Mouse (Mus musculus): ENCODE results near the gene Tgfbr2. TPM values are rescaled to one million over a fixed set of nuclear protein-coding genes. Genes with fewer than 3 reads are reported as not detected.
A peak's percentile ranks its signal among the peaks of the same experiment; 100 is the strongest.

Tgfbr2 gene
- polyA plus RNA-seq, 1 experiment from 2014 or later = 8.9 TPM

DNA sequence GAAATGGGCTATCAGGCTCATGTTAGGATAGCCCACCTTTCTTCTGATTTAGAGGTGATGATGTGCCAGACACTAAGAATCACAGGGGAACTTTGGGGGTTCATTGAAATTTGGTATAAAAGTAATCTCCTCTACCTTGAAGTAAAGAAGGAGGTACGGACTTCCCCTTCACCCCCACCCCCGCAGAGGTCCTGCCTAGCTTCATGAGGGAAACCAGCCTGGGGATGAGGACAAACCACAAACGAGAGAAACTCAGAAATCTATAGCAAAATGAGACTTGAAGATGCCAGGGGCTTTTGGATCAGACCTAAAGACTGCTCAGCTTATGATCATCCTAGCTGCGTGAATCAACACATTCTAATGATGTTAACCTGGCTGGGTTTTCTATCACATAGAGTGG lies 14.7 kb upstream of the Tgfbr2 start:
- Histone ChIP-seq H3K4me2 (no peak overlapping the region), H3K9me3 (no peaks in the 10 kb centered on the region), H3K27ac (no peak overlapping the region), H3K9ac (no peak overlapping the region), H3K36me3 (no peaks in the 10 kb centered on the region), H3K27me3 (no peaks in the 10 kb centered on the region), H3K4me1 (replicated peaks) (no peaks in the 10 kb centered on the region), H3K4me3 (no peak overlapping the region)
- 92% methylated on average over 4 of the region's 4 CpGs for WGBS
- no peak for ATAC-seq (ENCODE audit: low FRiP score)

DNA sequence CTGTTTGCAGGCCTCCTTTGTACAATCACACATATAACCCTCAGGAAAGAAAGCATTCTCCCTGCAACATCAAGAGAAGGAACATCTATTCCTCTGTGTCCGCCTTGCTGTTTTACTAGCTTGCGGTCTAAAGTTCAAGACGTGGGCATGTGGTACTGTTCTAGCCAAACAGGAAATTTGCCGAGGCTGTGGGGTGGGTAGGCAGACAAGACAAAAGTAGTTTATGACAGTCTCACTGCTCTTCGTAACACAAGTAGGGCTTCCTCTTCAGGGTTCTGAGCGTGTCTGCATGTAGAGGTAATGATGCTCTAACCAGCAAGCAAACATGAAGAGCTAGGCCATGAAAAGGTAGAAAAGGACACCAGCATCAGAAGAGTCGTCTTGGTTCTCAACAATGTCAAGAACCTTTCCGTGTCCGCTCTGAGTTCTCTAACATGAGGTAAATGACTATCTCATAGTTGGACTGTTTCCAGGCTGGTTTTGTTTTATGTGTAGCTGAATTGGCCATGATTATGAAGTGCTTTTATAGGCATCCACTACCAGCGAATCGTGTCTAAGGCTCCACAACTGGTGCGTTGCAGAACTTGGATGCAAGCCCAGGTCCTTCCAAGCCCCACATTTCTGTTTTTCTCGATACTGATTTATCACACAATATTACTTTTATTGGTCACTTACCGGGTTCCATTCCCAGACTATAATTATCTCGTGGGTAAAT lies 13.9 kb upstream of the Tgfbr2 start:
- no peaks in the 10 kb centered on the region for H3K9me3 ChIP-seq
- no peaks in the 10 kb centered on the region for H3K27me3 ChIP-seq
- H3K4me2 ChIP-seq = no peak overlapping the region
- H3K4me3 ChIP-seq = no peak overlapping the region
- no peak overlapping the region for H3K9ac ChIP-seq
- WGBS = 91% methylated on average over 15 of the region's 15 CpGs
- H3K27ac ChIP-seq = no peak overlapping the region
- no peaks in the 10 kb centered on the region for H3K36me3 ChIP-seq
- H3K4me1 ChIP-seq (replicated peaks) = no peaks in the 10 kb centered on the region
- no peak for ATAC-seq (ENCODE audit: low FRiP score)

DNA sequence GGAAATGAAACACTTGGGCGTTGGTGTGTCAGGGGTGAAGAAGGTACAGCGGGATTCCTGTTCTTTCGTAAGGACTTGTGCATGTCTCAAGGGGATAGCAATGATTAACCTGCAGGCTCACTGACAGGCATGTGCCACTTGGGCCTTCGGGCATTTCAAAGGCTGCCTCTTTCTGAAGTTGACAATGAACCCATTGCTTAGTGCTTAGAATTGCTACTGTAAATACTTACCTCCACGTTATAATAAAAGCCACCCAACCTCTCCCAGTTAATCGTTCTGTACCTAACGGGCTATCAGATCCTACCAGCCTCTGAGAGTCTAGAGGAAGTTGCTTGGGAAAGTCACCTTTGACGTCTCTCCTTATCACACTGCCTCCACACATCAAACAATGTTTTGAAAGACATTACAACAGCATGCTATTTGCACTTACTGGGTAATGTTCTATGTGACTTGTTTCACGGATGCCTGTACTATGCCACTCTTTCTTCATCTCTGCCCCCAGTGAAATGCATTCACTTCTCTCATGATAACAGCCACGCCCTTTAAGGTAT lies 12.1 kb upstream of the Tgfbr2 start:
- Histone ChIP-seq H3K9ac (no peak overlapping the region), H3K4me1 (replicated peaks) (no peaks in the 10 kb centered on the region), H3K27ac (no peak overlapping the region), H3K9me3 (no peaks in the 10 kb centered on the region), H3K27me3 (no peaks in the 10 kb centered on the region), H3K4me2 (no peak overlapping the region), H3K4me3 (no peak overlapping the region), H3K36me3 (no peaks in the 10 kb centered on the region)
- no peak for ATAC-seq (ENCODE audit: low FRiP score)
- WGBS = 85% methylated on average over 10 of the region's 10 CpGs

DNA sequence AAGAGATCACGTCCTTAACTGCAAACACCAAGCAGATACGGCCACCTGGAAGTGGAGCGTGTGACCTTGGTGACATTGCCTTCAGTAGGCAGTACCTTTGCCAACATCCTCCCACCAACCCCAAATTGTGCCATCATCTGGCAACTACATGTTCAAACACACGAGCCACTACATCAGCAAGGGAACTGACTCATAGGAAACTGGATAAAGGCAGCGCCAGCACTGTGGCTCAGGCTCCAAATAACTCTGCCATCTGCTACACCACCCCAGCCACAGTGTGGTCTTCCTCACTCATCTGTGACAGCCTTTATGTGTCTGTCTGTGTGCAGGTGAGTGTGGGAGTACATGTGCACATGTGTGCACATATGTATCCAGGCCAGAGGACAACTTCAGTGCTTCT lies 9.7 kb upstream of the Tgfbr2 start:
- Histone ChIP-seq H3K9me3 (no peaks in the 10 kb centered on the region), H3K4me1 (replicated peaks) (no peaks in the 10 kb centered on the region), H3K27ac (no peak overlapping the region), H3K4me2 (no peak overlapping the region), H3K27me3 (no peaks in the 10 kb centered on the region), H3K36me3 (no peaks in the 10 kb centered on the region), H3K4me3 (no peak overlapping the region), H3K9ac (no peak overlapping the region)
- ATAC-seq (ENCODE audit: low FRiP score) = no peak
- 92% methylated on average over 5 of the region's 5 CpGs for WGBS

DNA sequence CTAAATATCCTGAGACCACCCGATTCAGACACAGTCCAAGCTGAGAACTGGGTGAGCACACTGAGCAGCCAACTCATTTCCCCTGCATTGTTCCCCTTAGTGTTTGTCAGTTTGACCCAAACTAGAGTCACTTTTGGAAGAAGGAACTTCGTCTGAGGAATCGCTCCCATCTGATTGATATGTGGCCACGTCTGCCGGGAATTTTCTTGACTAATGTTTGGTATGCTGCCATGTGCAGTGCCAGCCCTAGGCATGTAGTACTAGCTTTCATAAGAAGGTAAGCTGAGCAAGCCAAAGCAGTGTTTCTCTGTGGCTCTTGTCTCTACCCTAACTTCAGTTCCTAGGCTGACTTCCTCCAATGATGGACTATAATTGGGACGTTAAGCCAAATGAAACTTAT lies 7.9 kb upstream of the Tgfbr2 start:
- WGBS = 91% methylated on average over 6 of the region's 6 CpGs
- Histone ChIP-seq H3K36me3 (no peaks in the 10 kb centered on the region), H3K4me2 (no peak overlapping the region), H3K27ac (no peak overlapping the region), H3K9me3 (no peaks in the 10 kb centered on the region), H3K27me3 (no peaks in the 10 kb centered on the region), H3K9ac (no peak overlapping the region), H3K4me1 (replicated peaks) (no peaks in the 10 kb centered on the region), H3K4me3 (no peak overlapping the region)
- no peak for ATAC-seq (ENCODE audit: low FRiP score)

DNA sequence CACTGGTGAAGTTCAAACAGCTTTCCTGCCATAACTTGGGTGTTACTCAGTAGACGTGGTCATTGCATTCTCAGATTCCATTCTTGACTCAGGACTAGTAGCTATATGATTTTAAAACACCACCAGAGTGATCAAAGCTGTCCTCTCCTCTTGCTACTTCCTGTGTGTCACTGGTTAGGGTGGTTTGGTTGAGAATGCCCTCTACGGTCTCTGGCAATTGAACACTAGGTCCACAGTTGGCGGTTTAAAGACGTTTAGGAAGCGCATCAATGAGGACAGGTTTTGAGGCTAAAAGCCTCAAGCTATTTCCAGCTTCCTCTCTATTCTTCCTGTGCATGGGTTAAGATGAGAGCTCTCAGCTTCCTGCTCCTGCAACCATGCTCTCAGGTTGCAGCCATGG lies 6.4 kb upstream of the Tgfbr2 start:
- H3K4me2 ChIP-seq = no peak overlapping the region
- WGBS = 95% methylated on average over 5 of the region's 5 CpGs
- H3K4me3 ChIP-seq = no peak overlapping the region
- no peaks in the 10 kb centered on the region for H3K4me1 ChIP-seq (replicated peaks)
- no peak overlapping the region for H3K9ac ChIP-seq
- no peaks in the 10 kb centered on the region for H3K36me3 ChIP-seq
- H3K27ac ChIP-seq = no peak overlapping the region
- H3K27me3 ChIP-seq = peaks cover 2% of the 10 kb centered on the region
- ATAC-seq (ENCODE audit: low FRiP score) = no peak
- no peaks in the 10 kb centered on the region for H3K9me3 ChIP-seq

DNA sequence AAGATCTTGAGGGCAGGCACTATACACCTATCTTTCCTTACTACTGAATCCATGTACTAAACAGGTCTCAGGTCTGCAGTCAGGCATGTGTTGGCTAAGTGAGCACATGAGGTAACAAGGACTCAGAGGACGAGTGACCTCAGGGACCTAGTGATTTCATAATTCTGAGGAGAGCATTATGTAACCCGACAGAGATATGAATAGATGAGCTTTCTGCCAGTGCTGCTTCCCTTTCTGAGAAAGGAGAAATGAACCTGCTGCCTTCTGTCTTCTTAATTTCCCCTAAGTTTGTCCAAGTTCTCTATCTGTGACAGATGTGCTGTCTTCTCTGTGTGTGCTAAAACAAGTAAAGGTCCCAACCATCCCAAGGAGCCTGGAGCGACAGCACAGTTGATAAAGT lies 3.0 kb upstream of the Tgfbr2 start:
- no peak overlapping the region for H3K4me2 ChIP-seq
- 90% methylated on average over 3 of the region's 3 CpGs for WGBS
- H3K27ac ChIP-seq = no peak overlapping the region
- no peak overlapping the region for H3K4me3 ChIP-seq
- H3K36me3 ChIP-seq = no peaks in the 10 kb centered on the region
- peaks cover 36% of the 10 kb centered on the region for H3K27me3 ChIP-seq
- no peak overlapping the region for H3K9ac ChIP-seq
- H3K9me3 ChIP-seq = no peaks in the 10 kb centered on the region
- no peak for ATAC-seq (ENCODE audit: low FRiP score)
- H3K4me1 ChIP-seq (replicated peaks) = peaks cover 14% of the 10 kb centered on the region

DNA sequence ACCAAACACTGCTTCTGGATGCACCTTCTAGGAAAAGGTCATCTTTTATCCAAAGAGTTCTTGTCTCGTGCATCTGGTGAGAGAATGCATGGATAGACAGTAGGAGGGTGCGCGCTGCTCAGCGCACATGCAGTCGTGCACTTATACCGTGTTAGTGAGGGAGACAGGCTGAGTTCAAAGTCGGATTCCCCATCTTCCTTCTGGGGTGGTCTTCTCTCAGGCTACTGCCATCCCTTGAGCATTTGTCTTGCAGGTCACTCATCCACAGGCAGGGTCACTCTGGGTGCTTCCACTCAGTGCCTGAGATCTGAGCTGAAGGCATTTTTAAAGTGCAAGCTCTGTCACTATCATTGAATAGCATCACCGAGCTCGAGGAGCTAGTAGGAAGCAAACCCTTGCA lies 1.9 kb upstream of the Tgfbr2 start:
- ATAC-seq (ENCODE audit: low FRiP score) = no peak
- Histone ChIP-seq H3K4me1 (replicated peaks) (peaks cover 14% of the 10 kb centered on the region), H3K9me3 (no peaks in the 10 kb centered on the region), H3K9ac (no peak overlapping the region), H3K27ac (no peak overlapping the region), H3K27me3 (peaks cover 36% of the 10 kb centered on the region), H3K36me3 (no peaks in the 10 kb centered on the region), H3K4me3 (no peak overlapping the region), H3K4me2 (no peak overlapping the region)
- WGBS = 83% methylated on average over 9 of the region's 9 CpGs

DNA sequence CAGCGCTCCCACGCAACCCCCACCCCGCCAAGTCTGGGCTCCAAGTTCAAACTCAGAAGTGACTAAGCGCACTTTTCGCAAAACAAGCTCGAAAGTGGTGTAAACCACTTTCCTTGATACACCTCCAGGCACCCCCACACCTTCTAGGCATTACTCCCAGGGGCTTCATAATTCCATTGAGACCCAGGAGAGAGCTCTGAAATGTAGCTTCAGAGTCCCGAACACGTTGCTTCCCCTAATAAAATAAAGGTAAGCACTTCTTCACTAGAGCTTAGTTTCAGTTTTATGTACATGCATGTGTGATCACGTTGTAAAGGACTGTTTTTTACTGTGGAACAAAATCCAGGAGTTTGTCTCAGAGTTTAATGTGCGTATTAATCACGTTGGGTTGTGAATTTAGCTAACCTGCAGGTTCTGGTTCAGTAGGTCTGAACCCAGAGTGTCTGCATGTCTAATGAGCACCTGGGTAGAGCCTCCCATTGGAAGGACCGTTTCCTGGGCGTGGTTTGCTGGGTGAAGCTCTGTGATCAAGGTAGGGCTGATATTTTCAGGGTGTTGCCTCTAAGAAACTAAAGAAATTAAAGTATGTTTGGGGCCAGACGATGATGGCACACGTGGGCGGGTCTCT lies 442 bp upstream of the Tgfbr2 start:
- 11% methylated on average over 16 of the region's 16 CpGs for WGBS
- H3K4me1 ChIP-seq (replicated peaks) = peaks cover 14% of the 10 kb centered on the region
- H3K9ac ChIP-seq = peak overlapping the region; percentile 82
- peak overlapping the region; percentile 62 for H3K4me3 ChIP-seq
- no peaks in the 10 kb centered on the region for H3K9me3 ChIP-seq
- peaks cover 41% of the 10 kb centered on the region for H3K27me3 ChIP-seq
- no peak for ATAC-seq (ENCODE audit: low FRiP score)
- H3K36me3 ChIP-seq = no peaks in the 10 kb centered on the region
- H3K4me2 ChIP-seq = peak overlapping the region; percentile 92
- peak overlapping the region; percentile 77; the same call in 1 of the 2 replicates for H3K27ac ChIP-seq

DNA sequence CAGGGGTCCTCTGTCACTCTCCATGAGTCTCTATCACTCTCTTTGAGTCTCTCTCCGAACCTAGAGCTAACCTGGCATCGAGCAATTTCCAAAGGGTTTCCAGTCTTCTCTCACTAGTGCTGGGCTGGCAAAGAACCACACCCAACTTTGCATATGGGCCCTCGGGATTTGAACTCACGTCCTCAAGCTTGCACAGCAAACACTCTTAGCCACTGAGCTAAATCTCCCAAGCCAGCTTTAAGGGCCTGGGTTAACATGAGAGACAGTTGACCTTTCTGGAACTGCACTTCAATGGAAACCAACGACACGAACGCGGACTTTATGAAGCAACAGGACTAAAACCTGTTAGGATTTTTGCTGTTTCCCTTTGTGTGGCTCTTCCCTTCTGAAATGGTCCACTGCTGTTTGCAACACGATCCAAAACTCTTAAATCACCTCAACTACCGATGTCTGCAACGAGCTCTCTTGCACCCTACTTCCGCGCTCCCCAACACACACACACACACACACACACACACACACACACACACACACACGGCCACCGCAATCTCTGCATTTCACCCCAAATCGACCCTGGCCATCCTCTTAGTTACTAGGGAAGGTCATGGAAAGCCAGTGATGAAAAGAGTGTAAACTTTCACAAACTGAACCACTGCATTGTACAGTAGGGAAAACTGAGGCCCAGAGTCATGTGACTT lies 1.5 kb downstream of the Tgfbr2 start:
- peaks cover 42% of the 10 kb centered on the region for H3K27me3 ChIP-seq
- peak overlapping the region; percentile 77; the same call in 1 of the 2 replicates for H3K27ac ChIP-seq
- H3K36me3 ChIP-seq = no peaks in the 10 kb centered on the region
- no peak for ATAC-seq (ENCODE audit: low FRiP score)
- H3K9me3 ChIP-seq = no peaks in the 10 kb centered on the region
- peak overlapping the region; percentile 92 for H3K4me2 ChIP-seq
- H3K4me3 ChIP-seq = peak overlapping the region; percentile 62; the same call in 1 of the 2 replicates
- no peak overlapping the region for H3K9ac ChIP-seq
- peaks cover 20% of the 10 kb centered on the region for H3K4me1 ChIP-seq (replicated peaks)
- 86% methylated on average over 16 of the region's 16 CpGs for WGBS

DNA sequence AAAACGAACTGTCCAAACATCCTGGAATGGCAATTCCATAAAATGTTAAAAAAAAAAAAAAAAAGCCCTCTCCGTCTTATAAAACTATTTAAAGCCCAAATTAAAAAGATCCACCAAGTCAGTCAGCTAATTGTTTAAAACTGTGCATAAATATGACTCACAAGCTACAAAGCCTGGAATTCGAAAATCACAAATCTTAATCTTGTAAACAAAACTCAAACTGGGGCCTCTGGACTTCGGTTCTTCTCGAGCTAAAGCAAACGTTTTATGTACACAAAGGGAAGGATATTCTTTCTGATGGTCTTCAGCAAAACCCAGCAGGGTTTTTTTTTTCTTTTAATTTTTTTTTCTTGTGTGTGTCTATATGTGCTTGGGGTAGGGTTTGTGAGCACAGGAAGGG lies 2.1 kb downstream of the Tgfbr2 start:
- ATAC-seq (ENCODE audit: low FRiP score) = no peak
- 82% methylated on average over 6 of the region's 6 CpGs for WGBS
- peaks cover 42% of the 10 kb centered on the region for H3K27me3 ChIP-seq
- no peaks in the 10 kb centered on the region for H3K9me3 ChIP-seq
- peaks cover 20% of the 10 kb centered on the region for H3K4me1 ChIP-seq (replicated peaks)
- H3K4me3 ChIP-seq = peak overlapping the region; percentile 62; the same call in 1 of the 2 replicates
- H3K4me2 ChIP-seq = peak overlapping the region; percentile 92
- no peak overlapping the region for H3K27ac ChIP-seq
- no peaks in the 10 kb centered on the region for H3K36me3 ChIP-seq
- no peak overlapping the region for H3K9ac ChIP-seq

DNA sequence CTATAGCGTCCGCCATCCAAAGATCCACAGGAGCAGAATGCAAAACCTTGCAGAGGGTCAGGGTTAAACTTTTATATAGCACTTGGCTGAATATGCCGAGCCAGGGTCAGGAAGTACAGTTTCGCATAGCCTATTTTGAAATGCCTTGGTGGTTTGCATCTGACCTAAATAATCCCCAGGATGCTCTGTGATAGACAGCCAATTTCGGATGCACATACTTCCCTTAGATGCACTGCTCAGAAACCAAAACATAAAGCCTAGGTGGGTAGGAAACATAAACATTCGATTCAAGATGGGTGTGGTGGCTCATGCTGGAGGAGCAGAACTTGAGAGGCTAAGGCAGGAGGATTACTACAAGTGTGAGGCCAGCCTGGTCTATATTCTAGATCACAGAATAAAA lies 6.1 kb downstream of the Tgfbr2 start:
- Histone ChIP-seq H3K9ac (no peak overlapping the region), H3K27me3 (peaks cover 15% of the 10 kb centered on the region), H3K4me1 (replicated peaks) (peaks cover 6% of the 10 kb centered on the region), H3K27ac (no peak overlapping the region), H3K4me3 (no peak overlapping the region), H3K36me3 (no peaks in the 10 kb centered on the region), H3K4me2 (no peak overlapping the region), H3K9me3 (no peaks in the 10 kb centered on the region)
- WGBS = 80% methylated on average over 6 of the region's 6 CpGs
- no peak for ATAC-seq (ENCODE audit: low FRiP score)

All from hindbrain, embryonic 13.5 days (tissue).